Mouse (Mus musculus): ENCODE measurements around the gene Cxcl5.
"Not testable (repeated sequence)": the region's sequence is repeated elsewhere in the genome, so short reads cannot be mapped to it uniquely, and the experiment has no call there.

Cxcl5 gene

DNA sequence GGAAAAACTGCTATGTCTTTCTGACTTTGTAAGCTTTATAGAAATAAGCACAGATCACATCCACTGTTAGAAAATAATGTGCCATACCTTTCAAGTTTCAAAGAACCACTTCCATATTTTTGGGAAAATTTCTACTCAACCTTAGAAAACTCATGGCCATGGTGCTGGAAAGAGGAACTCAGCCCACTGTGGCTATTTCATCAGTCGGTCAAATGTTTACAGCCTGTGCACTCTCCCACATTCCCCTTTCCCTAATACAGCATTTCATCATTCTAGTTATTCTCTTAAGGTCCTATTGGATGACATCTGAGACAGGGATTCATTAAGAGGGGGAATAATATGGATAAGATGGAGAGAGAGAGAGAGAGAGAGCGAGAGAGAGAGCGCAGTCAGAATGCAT, 24.5 kb downstream of the Cxcl5 start:
- in situ Hi-C loops (cut with MboI, MseI) = no loop called here

DNA sequence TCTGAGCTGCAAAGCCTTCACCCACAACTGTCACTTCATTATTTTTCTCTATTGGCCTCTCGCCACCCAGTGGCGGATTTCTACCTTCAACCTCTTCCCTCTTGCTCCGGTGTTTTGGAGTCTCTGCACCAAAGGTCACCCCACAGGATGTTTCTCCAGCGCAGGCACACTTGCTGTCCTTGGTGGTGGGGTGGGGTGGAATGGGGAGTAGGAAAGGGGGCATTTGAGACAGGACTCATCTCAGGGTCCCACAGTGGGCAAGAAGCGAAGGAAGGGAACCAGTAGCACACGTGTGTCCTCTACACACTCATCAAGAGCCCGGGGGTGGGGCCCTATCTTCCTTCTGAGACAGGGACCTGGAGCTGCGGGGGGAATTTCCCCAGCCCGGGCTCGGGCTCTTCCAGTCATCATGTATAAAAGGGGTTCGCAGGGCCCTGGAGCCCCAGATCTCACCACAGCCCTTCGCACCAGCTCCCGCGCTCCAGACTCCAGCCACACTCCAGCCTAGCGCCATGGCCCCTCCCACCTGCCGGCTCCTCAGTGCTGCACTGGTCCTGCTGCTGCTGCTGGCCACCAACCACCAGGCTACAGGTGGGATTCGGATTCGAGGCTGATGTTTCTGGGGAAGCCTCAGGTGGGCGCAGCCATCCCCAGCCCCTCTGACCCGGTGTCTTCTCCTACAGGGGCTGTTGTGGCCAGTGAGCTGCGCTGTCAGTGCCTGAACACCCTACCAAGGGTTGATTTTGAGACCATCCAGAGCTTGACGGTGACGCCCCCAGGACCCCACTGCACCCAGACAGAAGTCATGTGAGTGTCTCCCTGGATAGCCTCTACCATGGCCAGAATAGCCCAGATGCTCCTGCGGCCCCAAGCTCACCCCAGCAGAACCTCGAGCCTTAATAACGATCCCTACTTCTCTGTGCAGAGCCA, 26.8 kb downstream of the Cxcl5 start, which contains the start of gene Cxcl3:
TSS of gene Cxcl3 (plus strand) at position 445 of the 930 bp plus-strand sequence.
- in situ Hi-C loops (cut with MboI, MseI) = loop anchor here (5.0 kb wide), 1 partner anchor 129 kb away; no protein-coding TSS in a partner anchor

DNA sequence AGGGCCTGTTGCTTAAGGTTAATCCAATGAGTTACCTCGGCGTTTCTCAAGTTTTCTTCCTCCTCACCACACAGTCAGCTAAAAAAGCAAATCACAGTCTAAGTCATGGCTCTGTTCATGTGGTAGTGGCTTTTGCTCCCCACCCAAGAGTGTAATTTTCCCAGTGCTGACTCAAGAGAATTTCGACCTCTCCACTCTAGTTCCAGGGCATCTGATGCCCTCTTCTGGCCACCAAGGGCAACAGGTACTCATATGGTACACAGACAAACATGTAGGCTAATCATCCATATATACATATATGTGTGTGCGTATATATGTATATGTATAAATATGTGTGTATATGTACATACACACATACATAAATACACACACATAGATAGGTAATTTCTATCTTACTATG, 29.0 kb downstream of the Cxcl5 start:
- in situ Hi-C loops (cut with MboI, MseI) = loop anchor here (5.0 kb wide), 1 partner anchor 131 kb away; no protein-coding TSS in a partner anchor

DNA sequence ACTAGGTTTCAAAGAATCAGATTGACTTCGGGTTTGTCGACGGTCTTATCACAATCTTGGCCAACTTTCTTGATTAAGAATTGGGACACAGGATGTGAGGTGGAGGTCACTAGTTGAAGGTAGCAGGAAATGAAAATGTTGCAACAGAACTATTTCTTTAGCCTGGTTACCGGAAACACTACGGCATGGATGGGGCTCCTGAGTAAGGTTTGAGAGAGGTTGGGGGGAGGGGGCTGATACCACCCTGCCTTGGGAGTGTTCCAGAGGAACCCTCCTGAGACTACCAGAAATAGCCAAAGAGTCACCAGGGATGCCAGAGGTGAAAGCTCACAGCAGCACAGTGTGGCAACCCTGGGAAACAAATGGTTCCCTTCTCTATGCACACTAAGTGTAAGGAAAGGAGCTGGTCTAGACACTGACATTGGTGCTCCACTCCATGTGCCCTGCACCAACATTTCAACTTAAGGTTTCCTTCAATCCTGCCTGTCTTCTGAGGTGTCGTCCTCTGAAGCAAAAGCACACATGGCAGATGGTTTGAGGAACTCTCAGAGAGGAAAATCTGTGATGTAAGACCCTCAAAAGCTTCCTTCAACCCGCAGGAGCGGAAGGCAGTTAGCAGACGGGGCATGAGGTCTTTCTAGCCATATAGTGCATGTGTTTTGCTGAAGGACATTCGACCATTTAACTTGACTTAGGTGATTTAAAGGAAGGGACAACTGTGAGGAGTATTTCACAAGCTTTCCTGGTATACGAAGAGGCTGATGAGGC, 30.3 kb downstream of the Cxcl5 start:
- in situ Hi-C loops (cut with MboI, MseI) = loop anchor here (5.0 kb wide), 1 partner anchor 132 kb away; no protein-coding TSS in a partner anchor

DNA sequence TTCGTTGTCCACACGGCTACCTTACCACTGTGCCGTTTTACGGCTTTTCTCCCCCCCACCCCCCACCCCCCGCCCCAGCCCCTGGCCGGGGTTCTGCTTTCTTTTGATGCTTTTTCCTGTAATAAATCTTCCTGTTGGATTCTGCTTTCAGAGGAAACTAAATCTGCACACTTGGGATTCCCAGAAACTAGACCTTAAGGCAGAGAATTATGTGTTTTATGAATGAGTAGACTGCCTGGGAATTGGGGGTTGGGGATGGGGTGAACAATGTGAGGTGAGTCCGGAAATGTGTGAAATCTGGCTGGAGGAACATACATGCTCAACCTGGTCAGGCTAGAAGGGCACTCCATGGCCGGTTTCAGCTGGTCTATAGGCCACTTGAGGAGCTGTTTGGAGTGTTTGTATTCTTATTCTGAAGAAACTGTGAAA, 30.9 kb downstream of the Cxcl5 start:
- in situ Hi-C loops (cut with MboI, MseI) = no loop called here

DNA sequence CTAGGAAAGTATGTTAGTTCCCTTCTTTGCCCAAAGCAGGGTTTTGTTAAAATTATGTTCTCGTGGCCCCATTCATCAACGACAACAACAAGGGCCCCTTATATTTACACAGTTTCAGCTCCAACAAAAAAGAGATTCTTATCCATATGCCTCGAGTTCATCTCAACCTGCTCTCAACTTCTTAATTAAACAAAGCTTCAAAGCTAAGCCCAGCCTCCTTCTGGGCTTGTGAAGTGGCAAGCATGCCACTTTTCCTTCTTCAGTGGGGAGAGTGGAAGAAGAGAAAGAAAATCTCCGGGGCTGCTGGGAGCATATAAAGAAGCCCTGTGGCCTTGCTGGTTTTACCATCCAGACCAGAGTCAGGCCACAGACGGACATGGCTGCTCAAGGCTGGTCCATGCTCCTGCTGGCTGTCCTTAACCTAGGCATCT, 35.0 kb downstream of the Cxcl5 start, which contains the start of gene Cxcl15:
TSS of gene Cxcl15 (plus strand) at position 340 of the 431 bp plus-strand sequence.
- in situ Hi-C loops (cut with MboI, MseI) = no loop called here

DNA sequence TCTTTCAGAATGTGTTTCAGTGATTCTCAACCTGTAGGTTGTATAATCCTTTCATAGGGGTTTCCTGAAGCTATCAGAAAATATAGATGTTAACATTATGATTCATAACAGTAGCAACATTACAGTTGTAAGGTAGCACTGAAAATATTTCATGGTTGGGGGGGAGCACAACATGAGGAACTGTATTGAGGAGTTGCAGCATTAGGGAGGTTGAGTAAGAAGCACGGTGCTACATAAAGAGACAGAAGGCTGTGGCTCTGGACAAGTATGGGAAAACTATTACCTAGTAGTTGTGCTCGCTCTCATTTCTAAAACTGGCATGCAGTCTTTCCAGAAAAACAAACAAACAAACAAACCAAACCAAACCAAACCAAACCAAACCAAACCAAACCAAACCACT, 36.2 kb downstream of the Cxcl5 start:
- in situ Hi-C loops (cut with MboI, MseI) = not testable (repeated sequence)

DNA sequence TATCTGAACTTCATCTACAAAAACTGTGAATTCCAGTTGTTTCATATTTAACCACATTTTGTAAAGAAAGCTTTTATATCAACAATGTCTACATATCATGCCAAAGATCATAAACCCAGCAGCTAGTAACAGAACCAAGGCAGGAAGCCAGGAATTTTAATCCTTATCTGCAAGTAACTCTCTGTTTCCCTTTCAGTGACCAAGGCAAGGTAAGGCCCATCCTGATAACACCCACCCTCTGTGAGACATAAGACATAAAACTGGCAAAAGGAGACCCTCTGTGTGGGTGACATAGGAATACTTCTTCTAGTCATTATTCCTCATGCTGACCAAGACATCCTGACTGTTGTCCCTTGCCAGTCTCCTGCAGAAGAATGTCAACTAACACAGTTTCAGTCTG, 45.4 kb downstream of the Cxcl5 start:
- in situ Hi-C loops (cut with MboI, MseI) = no loop called here

DNA sequence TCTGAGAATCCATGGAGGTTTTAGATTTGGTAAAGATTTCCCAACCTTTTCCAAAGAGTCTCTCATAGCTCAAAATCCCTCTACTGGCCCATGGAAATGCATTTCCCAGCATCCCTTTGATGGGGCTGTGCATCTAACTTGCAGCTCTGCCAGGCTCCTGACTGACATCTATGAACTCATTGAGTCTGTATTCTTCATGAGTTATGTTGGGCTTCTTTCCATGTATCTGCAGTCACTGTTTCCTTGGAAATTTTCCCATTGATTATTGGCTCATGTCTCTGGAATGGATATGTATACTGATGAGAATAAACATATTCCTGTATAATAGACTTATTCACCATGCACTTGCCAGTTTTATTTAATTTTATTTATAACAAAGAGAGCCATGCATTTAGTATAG, 46.9 kb downstream of the Cxcl5 start:
- in situ Hi-C loops (cut with MboI, MseI) = no loop called here

DNA sequence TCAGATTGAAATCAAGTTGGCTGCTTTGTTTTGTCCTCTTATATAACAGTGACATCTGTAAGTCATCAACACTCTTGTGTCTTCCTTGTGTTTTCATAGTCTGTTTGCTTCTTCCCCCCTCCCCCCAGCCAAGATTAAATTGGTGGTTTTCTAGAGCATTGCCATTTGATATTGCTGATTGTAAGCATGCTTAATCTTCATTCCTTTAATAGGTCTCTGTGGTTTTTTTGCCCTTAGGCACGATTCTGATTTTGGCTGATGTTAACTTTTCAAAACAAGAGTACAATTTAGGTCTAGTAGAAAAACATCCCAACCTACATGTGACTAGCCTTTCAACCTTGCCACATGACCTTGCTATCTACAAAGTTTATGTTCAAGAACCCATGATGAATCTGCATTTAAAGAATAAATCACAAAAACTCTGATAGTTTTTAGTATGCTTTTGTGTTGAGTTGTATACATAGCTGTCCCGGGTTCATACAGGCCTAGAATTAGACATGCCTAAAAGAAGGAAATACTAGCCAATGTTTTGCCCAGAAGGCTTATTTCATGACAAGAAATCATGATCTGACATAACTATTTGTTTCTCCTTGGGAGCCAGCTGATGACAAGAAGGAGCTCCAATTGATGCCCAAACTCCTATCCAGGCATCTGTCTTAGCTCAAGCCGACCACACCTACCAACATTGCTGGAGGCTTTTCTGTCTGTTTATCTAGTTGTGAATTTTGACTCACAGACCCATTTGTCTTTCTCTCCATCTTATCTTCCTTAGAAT, 48.2 kb downstream of the Cxcl5 start:
- in situ Hi-C loops (cut with MboI, MseI) = no loop called here
